Mouse (Mus musculus): ENCODE measurements around the gene Hspe1. TPM values are rescaled to one million over a fixed set of nuclear protein-coding genes. Genes with fewer than 3 reads are reported as not detected.
"Not testable (repeated sequence)": the region's sequence is repeated elsewhere in the genome, so short reads cannot be mapped to it uniquely, and the experiment has no call there.

Hspe1 gene
- polyA plus RNA-seq, 1 experiment, result 735 TPM

- Histone ChIP-seq H3K4me1 (ENCODE audit: control insufficient read depth, insufficient read depth, insufficient read length, low read length) (peaks cover 3% of the 10 kb centered on the region; the same call in 1 of the 2 replicates), H3K4me3 (ENCODE audit: insufficient read depth, low read depth, low read length) (no peak overlapping the region), H3K27ac (replicated peaks; ENCODE audit: low read depth, low read length) (peak overlapping the region; percentile 81; the same call in 1 of the 2 replicates)
Observed at GRCm38 (mm10) chr1:55107644-55108043, 19.7 kb downstream of the Hspe1 start.

- Histone ChIP-seq H3K4me3 (ENCODE audit: insufficient read depth, low read depth, low read length) (no peak overlapping the region), H3K27ac (replicated peaks; ENCODE audit: low read depth, low read length) (peak overlapping the region; percentile 81), H3K4me1 (ENCODE audit: control insufficient read depth, insufficient read depth, insufficient read length, low read length) (peaks cover 3% of the 10 kb centered on the region; the same call in 1 of the 2 replicates)
Observed at GRCm38 (mm10) chr1:55108473-55108872, 20.5 kb downstream of the Hspe1 start.

- Histone ChIP-seq H3K4me3 (ENCODE audit: insufficient read depth, low read depth, low read length) (no peak overlapping the region), H3K4me1 (ENCODE audit: control insufficient read depth, insufficient read depth, insufficient read length, low read length) (peaks cover 3% of the 10 kb centered on the region; the same call in 1 of the 2 replicates), H3K27ac (replicated peaks; ENCODE audit: low read depth, low read length) (no peak overlapping the region; the same call in 1 of the 2 replicates)
Observed at GRCm38 (mm10) chr1:55109066-55109766, 21.3 kb downstream of the Hspe1 start.

GRCm38 (mm10) chr1:55123046-55123445 is 35.1 kb downstream of the Hspe1 start:
- no peak overlapping the region for H3K4me3 ChIP-seq (ENCODE audit: insufficient read depth, low read depth, low read length)
- no peak overlapping the region for H3K27ac ChIP-seq (replicated peaks; ENCODE audit: low read depth, low read length)
- H3K4me1 ChIP-seq (ENCODE audit: control insufficient read depth, insufficient read depth, insufficient read length, low read length), result no peaks in the 10 kb centered on the region

- H3K27ac ChIP-seq (replicated peaks; ENCODE audit: low read depth, low read length), result no peak overlapping the region
- H3K4me1 ChIP-seq (ENCODE audit: control insufficient read depth, insufficient read depth, insufficient read length, low read length), result no peaks in the 10 kb centered on the region
- H3K4me3 ChIP-seq (ENCODE audit: insufficient read depth, low read depth, low read length), result no peak overlapping the region
Observed at GRCm38 (mm10) chr1:55123561-55123960, 35.6 kb downstream of the Hspe1 start.

GRCm38 (mm10) chr1:55124136-55124535 is 36.2 kb downstream of the Hspe1 start:
- H3K4me3 ChIP-seq (ENCODE audit: insufficient read depth, low read depth, low read length); H3K27ac ChIP-seq (replicated peaks; ENCODE audit: low read depth, low read length); H3K4me1 ChIP-seq (ENCODE audit: control insufficient read depth, insufficient read depth, insufficient read length, low read length): not testable (repeated sequence)

- peaks cover 3% of the 10 kb centered on the region; the same call in 1 of the 2 replicates for H3K4me1 ChIP-seq (ENCODE audit: control insufficient read depth, insufficient read depth, insufficient read length, low read length)
- H3K27ac ChIP-seq (replicated peaks; ENCODE audit: low read depth, low read length), result no peak overlapping the region
Observed at GRCm38 (mm10) chr1:55129716-55130115, 41.8 kb downstream of the Hspe1 start.

GRCm38 (mm10) chr1:55130190-55130916 is 42.4 kb downstream of the Hspe1 start:
- Histone ChIP-seq H3K4me1 (ENCODE audit: control insufficient read depth, insufficient read depth, insufficient read length, low read length) (peaks cover 3% of the 10 kb centered on the region; the same call in 1 of the 2 replicates), H3K4me3 (ENCODE audit: insufficient read depth, low read depth, low read length) (peak overlapping the region; percentile 59), H3K27ac (replicated peaks; ENCODE audit: low read depth, low read length) (peak overlapping the region; percentile 84)

More at GRCm38 (mm10) chr1:55129716-55130115, 41.8 kb downstream of the Hspe1 start:
- H3K4me3 ChIP-seq (ENCODE audit: insufficient read depth, low read depth, low read length), result no peak overlapping the region

- Histone ChIP-seq H3K4me1 (ENCODE audit: control insufficient read depth, insufficient read depth, insufficient read length, low read length) (peaks cover 3% of the 10 kb centered on the region; the same call in 1 of the 2 replicates), H3K27ac (replicated peaks; ENCODE audit: low read depth, low read length) (peak within 1 kb of the TSS; percentile 95), H3K4me3 (ENCODE audit: insufficient read depth, low read depth, low read length) (peak within 1 kb of the TSS; percentile 96)
Observed at GRCm38 (mm10) chr1:55130943-55131401, 43.0 kb downstream of the Hspe1 start, which contains the start of gene Mob4. Gene Mob4 (plus strand): TSS chr1:55131231.

- H3K4me1 ChIP-seq (ENCODE audit: control insufficient read depth, insufficient read depth, insufficient read length, low read length), result peaks cover 3% of the 10 kb centered on the region; the same call in 1 of the 2 replicates
- H3K4me3 ChIP-seq (ENCODE audit: insufficient read depth, low read depth, low read length), result peak overlapping the region; percentile 96
- H3K27ac ChIP-seq (replicated peaks; ENCODE audit: low read depth, low read length), result peak overlapping the region; percentile 95
Observed at GRCm38 (mm10) chr1:55131424-55132014, 43.6 kb downstream of the Hspe1 start.

GRCm38 (mm10) chr1:55132308-55132707 is 44.4 kb downstream of the Hspe1 start:
- Histone ChIP-seq H3K4me1 (ENCODE audit: control insufficient read depth, insufficient read depth, insufficient read length, low read length) (peaks cover 3% of the 10 kb centered on the region; the same call in 1 of the 2 replicates), H3K27ac (replicated peaks; ENCODE audit: low read depth, low read length) (no peak overlapping the region), H3K4me3 (ENCODE audit: insufficient read depth, low read depth, low read length) (peak overlapping the region; percentile 37)

- H3K4me3 ChIP-seq (ENCODE audit: insufficient read depth, low read depth, low read length), result no peak overlapping the region
- H3K4me1 ChIP-seq (ENCODE audit: control insufficient read depth, insufficient read depth, insufficient read length, low read length), result peaks cover 3% of the 10 kb centered on the region; the same call in 1 of the 2 replicates
- no peak overlapping the region for H3K27ac ChIP-seq (replicated peaks; ENCODE audit: low read depth, low read length)
Observed at GRCm38 (mm10) chr1:55133173-55133572, 45.2 kb downstream of the Hspe1 start.

- H3K4me1 ChIP-seq (ENCODE audit: control insufficient read depth, insufficient read depth, insufficient read length, low read length), result peaks cover 3% of the 10 kb centered on the region; the same call in 1 of the 2 replicates
- no peak overlapping the region for H3K4me3 ChIP-seq (ENCODE audit: insufficient read depth, low read depth, low read length)
- no peak overlapping the region for H3K27ac ChIP-seq (replicated peaks; ENCODE audit: low read depth, low read length)
Observed at GRCm38 (mm10) chr1:55134301-55134700, 46.4 kb downstream of the Hspe1 start.

GRCm38 (mm10) chr1:55135846-55136245 is 47.9 kb downstream of the Hspe1 start:
- peaks cover 3% of the 10 kb centered on the region; the same call in 1 of the 2 replicates for H3K4me1 ChIP-seq (ENCODE audit: control insufficient read depth, insufficient read depth, insufficient read length, low read length)
- no peak overlapping the region for H3K4me3 ChIP-seq (ENCODE audit: insufficient read depth, low read depth, low read length)
- no peak overlapping the region for H3K27ac ChIP-seq (replicated peaks; ENCODE audit: low read depth, low read length)

All from brown adipose tissue, adult 24 weeks (tissue).